Mouse (Mus musculus): Measurements from ENCODE around the gene Tmem232.
"Not testable (repeated sequence)": the region's sequence is repeated elsewhere in the genome, so short reads cannot be mapped to it uniquely, and the experiment has no call there.

Gene Tmem232

DNA sequence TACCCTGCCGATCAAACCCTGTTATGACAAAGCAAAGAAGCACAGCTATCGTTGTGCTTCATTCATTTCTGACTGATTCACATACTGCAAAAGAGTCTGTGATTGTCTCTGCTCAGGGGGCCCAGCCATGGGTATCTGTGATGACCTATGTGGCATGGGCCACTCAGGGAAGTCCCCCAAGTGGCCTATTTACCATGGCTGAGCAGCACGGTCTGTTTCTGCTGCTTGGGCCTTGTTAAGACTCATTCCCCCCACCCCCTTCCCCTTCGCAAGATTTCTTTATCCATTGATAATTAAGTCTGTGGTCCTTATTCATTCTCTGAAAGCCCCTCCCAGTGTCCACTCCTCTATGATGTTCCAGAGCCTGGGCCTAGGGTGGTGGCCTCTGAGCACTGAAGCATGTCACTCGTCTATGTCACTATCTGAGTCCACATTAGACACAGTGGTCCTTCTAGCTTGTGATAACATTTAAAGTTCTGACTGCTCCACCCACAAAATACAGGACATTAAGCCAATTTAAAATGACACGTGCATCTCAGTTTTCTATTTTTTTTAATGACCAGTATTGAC is 315.1 kb downstream of the Tmem232 start:
- DNase-seq (ENCODE audit: low read depth, low spot score): no peak

DNA sequence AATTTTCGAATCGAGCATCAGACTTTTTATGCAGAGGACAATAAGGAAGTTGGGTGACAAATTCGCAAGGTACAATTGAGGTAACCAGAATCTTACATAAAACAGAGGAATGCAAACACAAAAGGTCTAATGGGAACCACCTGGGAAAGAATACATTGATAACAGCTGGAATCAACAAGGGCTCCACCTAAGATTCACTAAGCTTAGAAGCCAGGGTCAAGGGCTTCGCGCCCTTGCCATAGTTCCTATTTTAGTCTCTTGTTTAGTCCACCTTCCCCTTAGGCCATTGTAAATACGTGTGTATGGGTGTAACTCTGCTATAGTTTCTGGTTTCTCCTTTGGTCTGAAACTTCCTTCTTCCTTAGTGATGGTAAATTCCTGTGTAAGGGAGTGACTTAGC is 318.9 kb downstream of the Tmem232 start:
- not testable (repeated sequence) for DNase-seq (ENCODE audit: low read depth, low spot score)

Measured in c-Kit-negative CD71-positive TER-119-positive erythroid progenitor cells, embryonic 14.5 days (primary cell).